Mouse (Mus musculus) heart, adult 2 months (tissue): Measurements from ENCODE around the gene Rab31.

ENCODE experiments used
- CTCF ChIP-seq: fragments of 200-600 bp; IDR thresholded peaks from 2 replicates; pipeline ENCODE4 v1.8.1; 2022; ENCODE audit warnings: antibody characterized with exemption, mild to moderate bottlenecking, moderate library complexity
- POLR2A ChIP-seq: fragments of 200-500 bp; IDR thresholded peaks from 2 replicates; pipeline ENCODE4 v1.6.1; 2011; ENCODE audit warnings: mild to moderate bottlenecking, low read depth, low read length, control low read depth; ENCODE audit not compliant: insufficient read depth

- TF ChIP-seq POLR2A (no peak), CTCF (no peak)
These were observed 22.7 kb downstream of the Rab31 start for GRCm38 (mm10) chr17:65749803-65750202.
